Mouse (Mus musculus) bone marrow macrophage, adult 2 months (primary cell): Measurements from ENCODE around the gene Klhl25.

Experiments used
- CTCF ChIP-seq: IDR thresholded peaks from 2 replicates; pipeline ENCODE4 v1.5.1; 2012; ENCODE audit warnings: low read depth, mild to moderate bottlenecking, low read length, moderate library complexity
- POLR2A ChIP-seq: IDR thresholded peaks from 2 replicates; pipeline ENCODE4 v1.6.1; 2012; ENCODE audit warnings: mild to moderate bottlenecking, low read depth, low read length, borderline replicate concordance

GRCm38 (mm10) chr7:75910035-75910651 is 62.0 kb downstream of the Klhl25 start:
- TF ChIP-seq POLR2A (no peak), CTCF (no peak)
